Mouse (Mus musculus) Patski (cell line): ENCODE results near the gene Klf13. TPM values are rescaled to one million over a fixed set of nuclear protein-coding genes. Genes with fewer than 3 reads are reported as not detected.

Experiments
- ATAC-seq: fragments of 100-300 bp; one replicate; pipeline ENCODE4 v1.8.0; 2021
- CTCF ChIA-PET: fragments of 350-600 bp; sonication (Branson Sonifier 250); formaldehyde crosslinking; loops from one replicate; lab custom pipeline; 2022; ENCODE audit warnings: inconsistent platforms; lab: Charles Lee
- POLR2A ChIA-PET: fragments of 350-600 bp; sonication (Branson Sonifier 250); formaldehyde crosslinking; loops from one replicate; lab custom pipeline; 2022; ENCODE audit warnings: antibody characterized with exemption, inconsistent platforms; lab: Charles Lee
- DNase-seq: peaks from one replicate; pipeline ENCODE4 v3.0.0-alpha.2; 2011; ENCODE audit warnings: low read depth, low spot score
- H3K27me3 ChIP-seq: fragments of 371-371 bp; one replicate; pipeline ENCODE4 v1.5.1; 2021
- CTCF ChIP-seq: fragments of 100-300 bp; IDR thresholded peaks from one replicate; pipeline ENCODE4 v1.5.1; 2021
- in situ Hi-C: fragments of 300-500 bp; cut with MboI; formaldehyde crosslinking; loops from 3 replicates; pipeline ENCODE4 v1.11.1; 2018; ENCODE audit warnings: low pct_unique_long_range_greater_than_20kb, mixed read lengths
- polyA plus RNA-seq: library from polyadenylated mRNA; unstranded; gene quantifications from one replicate; pipeline ENCODE4 v1.2.3, GENCODE M21; 2021

The Klf13 gene
- polyA plus RNA-seq, 1 experiment from 2014 or later, result 20.0 TPM

DNA sequence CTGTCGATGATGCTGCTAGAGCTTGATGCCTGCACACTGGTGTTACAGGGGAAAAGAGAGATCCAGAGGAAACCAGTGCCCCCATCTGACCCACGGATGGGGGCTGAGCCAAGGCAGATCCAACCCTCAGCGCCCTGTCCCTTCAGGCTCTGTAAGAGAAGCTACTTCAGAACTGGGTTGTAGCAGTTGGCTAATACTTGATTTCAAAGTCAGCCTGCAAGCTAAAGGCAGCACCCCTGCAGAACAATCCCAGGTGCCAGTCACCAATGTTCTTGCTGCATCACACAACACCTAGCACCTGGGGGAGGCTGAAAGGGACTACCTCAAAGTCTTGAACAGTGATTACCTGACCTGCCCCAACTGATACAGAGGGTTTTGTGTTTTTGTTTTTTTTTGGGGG, 36.8 kb downstream of the Klf13 start:
- ATAC-seq (no peak), DNase-seq (no peak)
- TF ChIP-seq CTCF, result no peak
- POLR2A ChIA-PET, result interaction anchor here (1.2 kb wide), 1 partner anchor 10 kb away, joined by 3 read pairs; no protein-coding TSS in a partner anchor
- in situ Hi-C loops, result no loop called here
- H3K27me3 ChIP-seq, result no peaks in the 10 kb centered on the region
- CTCF ChIA-PET, result no interaction called here

DNA sequence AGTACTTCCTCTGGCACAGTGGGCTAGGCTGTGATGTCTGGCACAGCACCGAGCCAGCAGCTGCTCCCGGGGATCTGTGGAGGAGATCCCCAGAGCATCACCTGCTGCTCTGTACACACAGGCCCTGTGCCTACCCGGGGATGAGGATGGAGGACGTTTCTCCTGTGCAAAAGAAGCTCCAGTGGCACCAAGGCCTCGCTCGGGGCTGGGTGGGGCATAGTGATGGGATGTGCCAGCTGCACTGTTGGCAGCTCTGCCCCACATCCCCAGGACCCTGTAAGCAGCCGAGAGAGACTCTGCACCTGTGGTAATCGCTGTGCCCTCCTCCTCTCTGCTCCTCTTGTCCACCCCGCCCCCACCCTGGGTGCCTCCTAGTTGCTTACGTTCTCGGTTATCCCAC, 37.4 kb downstream of the Klf13 start:
- DNase-seq (no peak), ATAC-seq (no peak)
- no peak for TF ChIP-seq CTCF
- ChIA-PET CTCF (no interaction called here), POLR2A (interaction anchor here (1.2 kb wide), 1 partner anchor 11 kb away, joined by 3 read pairs; no protein-coding TSS in a partner anchor)
- H3K27me3 ChIP-seq, result no peaks in the 10 kb centered on the region
- in situ Hi-C loops, result no loop called here

DNA sequence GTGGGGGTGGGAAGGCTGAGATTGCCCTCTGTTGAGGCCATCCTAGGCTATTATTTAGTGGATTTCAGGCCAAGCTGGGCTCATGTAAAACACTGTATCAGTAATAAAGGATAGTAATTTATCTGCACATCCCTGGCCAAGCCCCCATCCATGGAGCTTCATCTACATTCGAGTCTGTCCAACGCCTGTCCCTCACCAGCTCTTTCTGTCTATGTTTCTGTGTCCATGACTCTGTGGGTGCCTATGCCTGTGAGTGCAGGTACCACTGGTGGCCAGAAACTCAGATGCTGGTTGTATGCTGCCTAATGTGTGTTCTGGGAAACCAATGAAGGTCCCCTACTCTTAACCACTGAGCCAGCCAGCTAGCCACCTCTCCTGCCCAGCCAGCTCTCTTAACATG, 38.3 kb downstream of the Klf13 start:
- in situ Hi-C loops, result no loop called here
- no peak for TF ChIP-seq CTCF
- ATAC-seq (no peak), DNase-seq (no peak)
- no peaks in the 10 kb centered on the region for H3K27me3 ChIP-seq
- CTCF ChIA-PET, result interaction anchor here (1.1 kb wide), 2 partner anchors 9 to 11 kb away, joined by 3 read pairs; no protein-coding TSS in a partner anchor
- POLR2A ChIA-PET, result no interaction called here

DNA sequence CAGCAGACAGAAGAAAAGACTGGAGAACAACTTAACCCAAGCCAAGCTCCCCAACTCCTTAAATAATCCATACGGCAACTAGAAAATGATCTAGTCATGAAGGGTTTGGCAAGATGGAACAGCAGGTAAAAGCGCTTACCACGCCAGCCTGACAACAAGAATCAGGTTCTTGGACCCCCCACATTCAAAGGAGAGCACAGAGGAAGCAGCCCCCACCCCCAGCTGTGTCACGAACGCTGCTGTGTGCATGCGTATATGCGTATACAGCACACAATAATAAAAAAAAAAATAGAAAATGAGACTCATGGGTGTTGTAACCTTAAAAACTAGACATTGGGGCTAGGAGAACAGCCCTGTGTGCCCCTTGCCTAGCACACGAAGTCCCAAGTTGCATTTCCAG, 38.8 kb downstream of the Klf13 start:
- DNase-seq (no peak), ATAC-seq (no peak)
- POLR2A ChIA-PET, result no interaction called here
- TF ChIP-seq CTCF, result no peak
- H3K27me3 ChIP-seq, result no peaks in the 10 kb centered on the region
- CTCF ChIA-PET, result interaction anchor here (1.1 kb wide), 2 partner anchors 9 to 11 kb away, joined by 3 read pairs; no protein-coding TSS in a partner anchor
- in situ Hi-C loops, result no loop called here

- POLR2A ChIA-PET, result no interaction called here
- TF ChIP-seq CTCF, result no peak
- CTCF ChIA-PET, result interaction anchor here (1.1 kb wide), 1 partner anchor 16 kb away, joined by 3 read pairs; no protein-coding TSS in a partner anchor
- ATAC-seq (no peak), DNase-seq (no peak)
- in situ Hi-C loops, result no loop called here
- no peaks in the 10 kb centered on the region for H3K27me3 ChIP-seq
Observed at GRCm38 (mm10) chr7:63898201-63898600, 40.5 kb downstream of the Klf13 start.

- no peaks in the 10 kb centered on the region for H3K27me3 ChIP-seq
- TF ChIP-seq CTCF, result no peak
- ChIA-PET CTCF (interaction anchor here (0.9 to 1.1 kb wide), 2 partner anchors 11 to 15 kb away, joined by 3 to 4 read pairs; no protein-coding TSS in a partner anchor), POLR2A (no interaction called here)
- no peak for DNase-seq
- in situ Hi-C loops, result no loop called here
- ATAC-seq, result peak; percentile 79
Observed at GRCm38 (mm10) chr7:63897655-63898054, 41.1 kb downstream of the Klf13 start.

GRCm38 (mm10) chr7:63896968-63897468, 41.7 kb downstream of the Klf13 start:
- TF ChIP-seq CTCF, result no peak
- in situ Hi-C loops, result no loop called here
- DNase-seq (no peak), ATAC-seq (peak; percentile 24)
- H3K27me3 ChIP-seq, result no peaks in the 10 kb centered on the region
- ChIA-PET CTCF (interaction anchor here (0.9 to 1.1 kb wide), 2 partner anchors 11 to 15 kb away, joined by 3 to 4 read pairs; no protein-coding TSS in a partner anchor), POLR2A (interaction anchor here (0.6 kb wide), 1 partner anchor 17 kb away, joined by 3 read pairs; no protein-coding TSS in a partner anchor)

GRCm38 (mm10) chr7:63896276-63896967, 42.3 kb downstream of the Klf13 start:
- TF ChIP-seq CTCF, result no peak
- no peak for DNase-seq
- ATAC-seq, result no peak
- CTCF ChIA-PET, result interaction anchor here (1.2 kb wide), 1 partner anchor 8 kb away, joined by 3 read pairs; no protein-coding TSS in a partner anchor
- in situ Hi-C loops, result no loop called here
- POLR2A ChIA-PET, result interaction anchor here (0.6 kb wide), 1 partner anchor 18 kb away, joined by 3 read pairs; no protein-coding TSS in a partner anchor
- H3K27me3 ChIP-seq, result no peaks in the 10 kb centered on the region

GRCm38 (mm10) chr7:63895223-63895622, 43.5 kb downstream of the Klf13 start:
- peak; percentile 37 for ATAC-seq
- POLR2A ChIA-PET, result no interaction called here
- TF ChIP-seq CTCF, result no peak
- no peaks in the 10 kb centered on the region for H3K27me3 ChIP-seq
- CTCF ChIA-PET, result interaction anchor here (0.8 to 1.2 kb wide), 3 partner anchors 10 to 39 kb away, joined by 3 read pairs; no protein-coding TSS in a partner anchor
- in situ Hi-C loops, result no loop called here
- DNase-seq, result no peak

DNA sequence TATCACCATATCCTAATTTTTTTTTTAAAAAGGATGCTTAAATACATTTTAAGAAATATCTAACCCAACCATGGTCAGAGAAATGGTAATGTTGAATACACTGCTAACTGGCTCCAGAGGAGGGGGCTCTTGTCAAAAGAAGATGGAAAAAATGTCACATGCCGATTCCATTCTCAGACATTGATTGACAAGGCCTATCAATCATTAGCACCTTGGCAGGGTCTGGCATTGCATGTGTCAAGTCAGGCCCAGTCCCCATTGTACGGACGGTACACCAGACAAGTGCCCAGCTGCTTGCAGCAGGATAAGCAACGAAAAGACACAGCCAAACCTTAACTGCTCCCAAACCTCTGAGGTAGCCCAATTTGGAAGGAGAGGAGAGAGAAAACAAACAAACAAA, 44.1 kb downstream of the Klf13 start:
- in situ Hi-C loops, result no loop called here
- ATAC-seq, result no peak
- DNase-seq, result no peak
- TF ChIP-seq CTCF, result no peak
- no peaks in the 10 kb centered on the region for H3K27me3 ChIP-seq
- POLR2A ChIA-PET, result no interaction called here
- CTCF ChIA-PET, result interaction anchor here (0.8 to 1.1 kb wide), 2 partner anchors 10 to 39 kb away, joined by 3 read pairs; no protein-coding TSS in a partner anchor

DNA sequence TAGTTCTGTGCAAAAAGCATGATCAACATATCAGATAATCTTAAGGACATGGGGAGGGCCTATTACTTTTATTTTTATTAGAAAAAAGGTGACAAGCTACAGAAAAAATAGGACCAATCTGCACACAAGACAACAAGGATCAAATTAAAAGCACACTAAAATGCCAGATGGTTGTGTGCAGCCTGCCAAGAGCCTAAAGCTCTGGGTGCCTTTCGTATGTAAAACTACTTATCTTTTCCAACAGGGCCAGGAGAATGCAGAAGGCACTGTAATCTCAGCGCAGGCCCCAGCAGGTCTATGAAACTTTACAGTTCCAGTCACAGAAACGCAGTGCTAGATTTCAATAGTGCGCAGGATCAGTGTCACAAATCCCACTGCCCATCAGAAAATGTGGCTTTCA, 45.0 kb downstream of the Klf13 start:
- in situ Hi-C loops, result no loop called here
- ATAC-seq (no peak), DNase-seq (no peak)
- POLR2A ChIA-PET, result no interaction called here
- no peak for TF ChIP-seq CTCF
- CTCF ChIA-PET, result no interaction called here
- H3K27me3 ChIP-seq, result no peaks in the 10 kb centered on the region
